In genomic region chr15:6388631-6389030, GRCm38 (mm10) we compare ENCODE assay signal across 11 mouse cellular contexts. TPM values are rescaled to one million over a fixed set of nuclear protein-coding genes. Genes with fewer than 3 reads are reported as not detected.
DNase-seq lines count a peak whose midpoint lies in the region; ATAC-seq and TF ChIP-seq lines count a peak whose summit lies in the region.
"Had no signal": no experiment of that assay in that cellular context is flagged by ENCODE, and none has a peak within 500 bp of the region (broad histone marks: within the 10 kb centered on the region; RNA-seq: fewer than 3 reads in every experiment).

No protein-coding gene starts in this region.

- H3K36me3 ChIP-seq in forebrain, postnatal 0 days (ENCODE audit: insufficient read depth) = no peaks in the 10 kb centered on the region
- no peaks in the 10 kb centered on the region for H3K36me3 ChIP-seq in forebrain, embryonic 11.5 days (ENCODE audit: control insufficient read depth, insufficient read depth, low read length)
- H3K36me3 ChIP-seq in lung, embryonic 15.5 days = no peaks in the 10 kb centered on the region
- no peaks in the 10 kb centered on the region for H3K36me3 ChIP-seq in hindbrain, embryonic 15.5 days
- peaks cover 18% of the 10 kb centered on the region; the same call in 1 of the 2 replicates for H3K36me3 ChIP-seq in macrophage (ENCODE audit: inconsistent target)

- H3K27ac ChIP-seq in forebrain, postnatal 0 days (ENCODE audit: low read depth, low read length) = no peak overlapping the region
- no peak overlapping the region for H3K27ac ChIP-seq in forebrain, embryonic 11.5 days (ENCODE audit: low read depth, low read length)
- H3K27ac ChIP-seq in lung, embryonic 15.5 days = no peak overlapping the region
- no peak overlapping the region for H3K27ac ChIP-seq in hindbrain, embryonic 15.5 days (replicated peaks)
- peak overlapping the region; percentile 95 for H3K27ac ChIP-seq in macrophage

- H3K4me3 ChIP-seq in forebrain, postnatal 0 days (ENCODE audit: low read depth, low read length) = no peak overlapping the region
- H3K4me3 ChIP-seq in forebrain, embryonic 11.5 days (ENCODE audit: low read depth, low read length) = no peak overlapping the region
- peak overlapping the region; percentile 51; the same call in 1 of the 2 replicates for H3K4me3 ChIP-seq in lung, embryonic 15.5 days
- H3K4me3 ChIP-seq in hindbrain, embryonic 15.5 days = no peak overlapping the region
- peak overlapping the region; percentile 88 for H3K4me3 ChIP-seq in macrophage (ENCODE audit: inconsistent target)

- no peak for ATAC-seq in forebrain, postnatal 0 days
- ATAC-seq in forebrain, embryonic 11.5 days (replicated peaks; ENCODE audit: low FRiP score) = no peak
- no peak for ATAC-seq in lung, embryonic 15.5 days (ENCODE audit: borderline replicate concordance, extremely low read depth, low FRiP score, low TSS enrichment)
- no peak for ATAC-seq in hindbrain, embryonic 15.5 days (ENCODE audit: low FRiP score, low read depth)

- H3K9me3 ChIP-seq in forebrain, postnatal 0 days (ENCODE audit: low read length) = no peaks in the 10 kb centered on the region
- no peaks in the 10 kb centered on the region for H3K9me3 ChIP-seq in forebrain, embryonic 11.5 days (ENCODE audit: control insufficient read depth, low read length)
- H3K9me3 ChIP-seq in lung, embryonic 15.5 days = no peaks in the 10 kb centered on the region
- H3K9me3 ChIP-seq in hindbrain, embryonic 15.5 days = no peaks in the 10 kb centered on the region

- peaks cover 71% of the 10 kb centered on the region for H3K79me2 ChIP-seq in macrophage (ENCODE audit: inconsistent target)

- no peaks in the 10 kb centered on the region for H3K4me1 ChIP-seq in forebrain, postnatal 0 days (ENCODE audit: insufficient read depth)
- H3K4me1 ChIP-seq in forebrain, embryonic 11.5 days (replicated peaks; ENCODE audit: control insufficient read depth, insufficient read depth, low read length) = 0 out of 2 replicates have a peak, but pooled peaks cover 2% of the 10 kb centered on the region
- H3K4me1 ChIP-seq in lung, embryonic 15.5 days = peaks cover 14% of the 10 kb centered on the region; the same call in 1 of the 2 replicates
- H3K4me1 ChIP-seq in hindbrain, embryonic 15.5 days (replicated peaks) = peaks cover 10% of the 10 kb centered on the region

- WGBS in forebrain, postnatal 0 days = 92% methylated on average over 7 of the region's 7 CpGs
- 93% methylated on average over 7 of the region's 7 CpGs for WGBS in forebrain, embryonic 11.5 days
- WGBS in lung, embryonic 15.5 days = 92% methylated on average over 7 of the region's 7 CpGs
- 96% methylated on average over 7 of the region's 7 CpGs for WGBS in hindbrain, embryonic 15.5 days
- WGBS in macrophage (ENCODE audit: missing documents) = 91% methylated on average over 7 of the region's 7 CpGs

- no peak for TF ChIP-seq CTCF in forebrain, postnatal 0 days (IDR thresholded peaks at IDR 0.05; ENCODE audit: low read depth)

- no peak overlapping the region for H3K9ac ChIP-seq in forebrain, postnatal 0 days
- no peak overlapping the region for H3K9ac ChIP-seq in forebrain, embryonic 11.5 days (ENCODE audit: low read length)
- no peak overlapping the region for H3K9ac ChIP-seq in lung, embryonic 15.5 days
- H3K9ac ChIP-seq in hindbrain, embryonic 15.5 days = no peak overlapping the region

- H3K4me2 ChIP-seq in forebrain, postnatal 0 days (ENCODE audit: low read depth) = 0 out of 2 replicates have a peak overlapping the region, but pooled peaks have one; percentile 78
- no peak overlapping the region for H3K4me2 ChIP-seq in forebrain, embryonic 11.5 days (ENCODE audit: low read depth, low read length, severe bottlenecking)
- peak overlapping the region; percentile 75 for H3K4me2 ChIP-seq in lung, embryonic 15.5 days
- peak overlapping the region; percentile 90; the same call in 1 of the 2 replicates for H3K4me2 ChIP-seq in hindbrain, embryonic 15.5 days

- no peak for DNase-seq in forebrain, postnatal 0 days
- no peak for DNase-seq in forebrain, embryonic 11.5 days (ENCODE audit: low spot score)
- DNase-seq in lung, postnatal 10 days = no peak
- no peak for DNase-seq in urinary bladder, postnatal 14 days (ENCODE audit: low spot score)
- DNase-seq in ovary, adult 18-20 months (ENCODE audit: low spot score) = no peak

- peaks cover 4% of the 10 kb centered on the region; the same call in 1 of the 2 replicates for H3K27me3 ChIP-seq in forebrain, postnatal 0 days (ENCODE audit: insufficient read depth, low read length)
- no peaks in the 10 kb centered on the region for H3K27me3 ChIP-seq in forebrain, embryonic 11.5 days (ENCODE audit: control insufficient read depth, insufficient read depth, low read length)
- no peaks in the 10 kb centered on the region for H3K27me3 ChIP-seq in lung, embryonic 15.5 days
- H3K27me3 ChIP-seq in hindbrain, embryonic 15.5 days = no peaks in the 10 kb centered on the region

RNA-seq across cellular contexts. Expression of gene C9, which starts 56.5 kb away (rescaled TPM):
- total RNA-seq in forebrain, postnatal 0 days (2014; rRNA removed) = not detected in 2 replicates
- not detected in 2 replicates for polyA plus RNA-seq in forebrain, postnatal 0 days (2015; fragmentation: Nextera tagmentation; extraction: Ambion mirVana)
- polyA plus RNA-seq in forebrain, embryonic 11.5 days (2014; fragmentation: Nextera tagmentation; extraction: Ambion mirVana) = not detected in 2 replicates
- not detected in 2 replicates for polyA plus RNA-seq in lung, embryonic 15.5 days (2015; fragmentation: Nextera tagmentation; extraction: Ambion mirVana)
- polyA plus RNA-seq in hindbrain, embryonic 15.5 days (2015; fragmentation: Nextera tagmentation; extraction: Ambion mirVana) = not detected in 2 replicates
- not detected for total RNA-seq in macrophage (2018; cell fraction: chromatin; rRNA removed)
- total RNA-seq in macrophage (2018; cell fraction: cytosol; rRNA removed) = not detected
- not detected for total RNA-seq in macrophage (2018; cell fraction: nucleus; rRNA removed)
- not detected in 3 replicates for polyA plus RNA-seq in macrophage (2018)
- total RNA-seq: left cerebral cortex, adult 2 months had no signal
- polyA plus RNA-seq: gonadal fat pad, adult 2 months; neural tube, embryonic 11.5 days had no signal

Comparison
In these comparisons a context has a peak if more than half of its experiments do, and no peak if none do; other contexts are left out.
1. H3K4me3 ChIP-seq: peak in lung, embryonic 15.5 days (single experiment) and macrophage (single experiment); none in forebrain, postnatal 0 days (single experiment), forebrain, embryonic 11.5 days (single experiment) and hindbrain, embryonic 15.5 days (single experiment).